Mouse (Mus musculus) mouse embryonic stem cell (cell line): Measurements from ENCODE around the gene Dynlt1f.
"Not testable (repeated sequence)": the region's sequence is repeated elsewhere in the genome, so short reads cannot be mapped to it uniquely, and the experiment has no call there.

Source experiments
- in situ Hi-C, 2 experiments: fragments of 300-500 bp; cut with MboI; formaldehyde crosslinking; loops; 1 replicate in 1 of 2; 3 replicates in 1 of 2; pipeline ENCODE4 v1.14.3; 2019 to 2020; ENCODE audit warnings: low sequenced_read_pairs in 2 of 2, low pct_unique_long_range_greater_than_20kb in 1 of 2, mixed read lengths in 1 of 2; ENCODE audit not compliant: unreplicated experiment in 1 of 2

Gene Dynlt1f

DNA sequence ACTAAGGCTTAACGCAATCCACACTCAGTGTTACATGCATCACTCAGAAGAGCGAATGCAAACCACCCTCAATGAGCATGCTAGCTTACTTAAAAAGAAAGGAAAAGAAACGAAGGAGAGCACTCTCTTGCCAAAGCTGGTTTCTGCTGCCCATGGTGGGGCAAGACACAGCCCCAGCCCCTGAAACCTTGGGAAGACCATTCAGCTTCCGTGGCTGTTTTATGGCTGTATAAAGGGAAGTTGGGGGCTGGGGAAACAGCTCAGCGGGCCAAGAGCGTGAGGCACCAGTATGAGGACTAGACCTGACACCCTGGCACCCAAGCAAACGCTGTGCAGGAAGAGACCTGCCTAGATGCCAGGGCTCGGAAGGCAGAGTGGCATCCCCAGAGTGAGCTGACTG is 17.3 kb downstream of the Dynlt1f start:
- in situ Hi-C loops: not testable (repeated sequence)

DNA sequence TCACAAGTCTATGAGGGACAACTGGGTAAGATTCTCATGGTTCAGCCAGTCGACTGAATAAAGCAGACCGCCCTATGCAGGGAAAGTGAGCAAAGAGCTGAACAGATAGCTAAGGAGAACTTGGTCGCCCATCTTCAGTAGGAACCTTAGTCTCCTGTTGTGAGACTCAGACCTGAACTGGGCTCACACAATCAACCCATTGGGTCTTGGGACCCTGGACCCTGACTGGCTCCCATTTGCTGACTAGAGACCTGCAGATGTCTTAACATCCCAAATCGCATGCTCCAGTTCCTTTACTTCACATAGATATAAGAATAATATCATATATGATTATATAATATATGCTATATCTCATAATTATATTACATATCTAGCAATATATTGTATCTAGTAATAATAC is 18.3 kb downstream of the Dynlt1f start:
- in situ Hi-C loops: not testable (repeated sequence)

DNA sequence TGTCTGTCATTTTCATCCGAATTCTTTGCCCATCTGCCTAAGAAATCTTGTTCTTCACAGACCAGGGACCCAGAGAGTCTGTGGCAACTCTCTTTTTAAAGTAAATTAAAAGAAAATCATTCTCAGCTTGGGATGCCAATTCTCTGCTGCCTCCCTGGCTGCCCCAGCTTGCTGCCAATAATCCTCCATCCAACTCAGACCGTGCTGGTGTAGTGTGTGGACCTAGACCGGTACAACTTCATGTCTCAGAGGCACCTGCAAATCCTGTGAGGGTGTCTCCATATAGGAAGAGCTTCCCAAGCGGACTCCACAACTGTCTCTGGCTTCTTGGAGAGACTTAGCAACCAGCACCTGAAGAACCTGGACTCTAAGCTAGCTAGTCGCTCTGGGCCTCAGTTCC is 18.8 kb downstream of the Dynlt1f start:
- in situ Hi-C loops: no loop called here

DNA sequence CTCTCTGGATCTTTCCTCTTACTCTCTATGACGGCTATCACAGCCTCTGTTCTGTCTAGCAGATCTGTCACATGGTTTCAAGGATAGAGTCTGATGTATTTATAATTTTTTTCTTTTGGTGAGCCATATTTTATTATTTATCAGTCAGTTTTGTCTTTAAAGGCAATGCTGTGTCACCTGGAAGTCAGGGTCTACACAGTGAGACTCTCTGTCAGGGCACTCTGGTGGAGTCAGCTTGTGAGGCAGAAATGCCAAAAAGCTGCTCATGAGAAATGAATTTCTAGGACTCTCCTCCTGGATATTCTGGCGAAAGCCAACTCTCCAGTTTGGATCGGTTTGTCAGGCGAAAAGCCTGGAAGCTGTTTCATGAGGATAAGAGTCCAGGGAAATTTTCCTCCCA is 19.9 kb downstream of the Dynlt1f start:
- in situ Hi-C loops: not testable (repeated sequence)

DNA sequence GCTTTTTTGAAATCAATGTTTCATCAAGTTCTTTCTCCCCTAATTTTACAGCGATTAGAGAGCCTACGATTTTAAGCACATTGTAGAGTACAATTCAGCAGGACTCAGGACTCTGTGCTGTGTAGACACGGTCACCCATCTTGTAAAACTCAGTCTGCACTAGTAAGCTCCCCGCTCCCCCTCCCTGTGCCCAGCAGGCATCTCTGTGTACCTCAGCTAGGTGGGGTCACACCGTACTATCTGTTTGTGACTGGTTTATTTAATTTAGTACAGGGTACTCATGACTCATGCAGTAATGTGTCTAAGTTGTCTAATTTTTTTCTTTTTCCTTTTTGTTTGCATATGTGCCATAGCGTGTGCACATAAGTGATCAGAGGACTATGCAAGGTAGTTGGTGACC is 22.9 kb downstream of the Dynlt1f start:
- in situ Hi-C loops: not testable (repeated sequence)

DNA sequence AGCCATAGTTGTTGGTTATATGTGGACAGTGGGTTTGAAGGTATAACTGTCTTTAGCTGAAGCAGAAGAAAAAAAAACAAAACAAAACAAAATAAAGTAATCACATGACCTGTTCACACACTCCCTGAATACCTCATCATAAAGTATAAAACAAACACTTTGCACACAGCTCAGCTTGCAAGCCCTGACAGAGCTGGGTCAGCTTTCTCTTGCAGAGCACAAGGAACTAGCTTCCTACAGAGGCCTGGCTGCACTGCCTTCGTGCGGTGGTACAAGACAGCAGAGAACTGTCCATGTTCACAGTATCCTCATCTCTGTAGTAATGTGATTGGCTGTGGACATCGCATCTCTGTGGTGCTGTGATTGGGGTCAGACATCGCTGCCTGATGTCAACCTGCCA is 25.3 kb downstream of the Dynlt1f start:
- in situ Hi-C loops: not testable (repeated sequence)

DNA sequence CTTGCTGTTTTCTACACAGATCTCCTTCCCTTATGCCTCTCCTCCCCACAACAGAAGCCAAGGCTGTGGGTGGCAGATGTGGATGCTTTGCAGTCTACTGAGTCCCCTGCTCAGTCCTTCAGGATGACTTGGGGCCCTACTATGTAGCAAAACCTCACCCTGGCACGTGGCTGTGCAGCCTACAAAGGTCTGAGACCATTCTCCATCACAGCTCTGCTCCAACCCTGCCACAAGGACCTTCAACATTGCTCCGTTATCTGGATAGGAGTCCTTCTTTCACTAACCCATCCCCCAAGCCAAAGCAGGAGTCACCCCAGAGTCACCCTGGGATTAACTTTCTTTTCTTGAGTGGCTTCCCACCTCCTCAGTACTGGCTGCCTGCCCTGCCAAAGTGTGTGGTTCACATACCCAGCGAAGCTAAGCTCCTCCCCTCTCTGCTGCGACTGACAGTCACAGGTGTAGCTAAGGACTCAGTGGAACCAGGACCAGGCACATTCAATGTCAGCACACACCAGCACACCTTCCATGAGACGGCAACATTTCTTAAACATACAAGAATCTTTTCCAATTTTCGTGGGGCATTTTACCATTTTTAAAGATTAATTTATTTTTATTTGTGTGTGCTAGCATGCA is 30.7 kb downstream of the Dynlt1f start:
- in situ Hi-C loops: not testable (repeated sequence)

DNA sequence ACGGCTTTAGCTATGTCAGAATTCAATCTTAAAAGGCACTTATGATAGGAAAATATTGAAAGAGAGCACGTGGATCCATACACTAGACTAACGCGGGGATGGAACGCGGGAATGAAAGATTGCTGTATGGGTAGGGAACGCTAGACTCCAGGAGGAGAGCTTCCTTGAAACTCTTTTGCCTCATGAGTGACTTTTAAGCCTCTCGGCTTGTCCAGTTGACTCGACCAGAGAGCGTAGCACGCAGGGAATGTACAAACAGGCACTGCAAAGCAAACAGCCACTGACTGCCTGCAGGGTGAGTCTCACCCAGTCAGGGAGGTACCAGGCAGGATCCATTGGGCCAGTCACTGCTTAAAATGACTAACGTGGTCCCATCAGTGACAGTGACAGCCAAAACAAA is 33.7 kb downstream of the Dynlt1f start:
- in situ Hi-C loops: not testable (repeated sequence)

DNA sequence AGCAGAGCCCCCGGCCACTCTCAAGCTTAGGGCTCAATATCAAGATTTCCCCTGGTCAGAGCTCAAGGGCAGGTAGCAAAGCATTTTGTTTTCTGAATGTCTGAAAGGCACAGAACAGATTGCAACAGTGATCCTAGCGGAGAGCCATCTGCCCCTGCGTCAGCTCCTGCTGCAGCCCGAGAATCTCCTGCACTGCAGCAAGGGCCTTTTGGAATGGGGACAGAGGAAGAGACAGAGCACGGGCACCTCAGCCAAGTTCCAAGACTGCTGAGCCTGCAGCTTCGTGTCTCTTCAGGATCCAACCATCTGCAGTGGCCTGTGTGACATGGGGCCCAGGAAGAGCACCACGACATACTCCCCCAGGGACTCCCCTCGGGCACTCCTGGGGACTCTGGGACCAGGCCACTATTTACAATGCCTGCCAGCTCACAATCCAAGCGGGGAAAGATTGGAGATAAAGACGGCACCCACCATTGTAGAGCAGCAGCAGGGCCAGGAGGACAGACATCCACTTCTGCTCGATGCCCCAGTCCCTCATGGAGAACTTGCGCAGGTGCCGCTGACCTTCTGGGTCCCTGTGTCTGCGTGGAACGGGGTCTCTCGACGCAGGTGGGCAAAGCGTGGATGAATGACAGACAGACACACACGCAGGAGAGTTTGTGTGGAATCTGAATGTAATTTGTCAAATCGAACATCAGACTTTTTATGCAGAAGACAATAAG is 34.8 kb downstream of the Dynlt1f start:
- in situ Hi-C loops: not testable (repeated sequence)

DNA sequence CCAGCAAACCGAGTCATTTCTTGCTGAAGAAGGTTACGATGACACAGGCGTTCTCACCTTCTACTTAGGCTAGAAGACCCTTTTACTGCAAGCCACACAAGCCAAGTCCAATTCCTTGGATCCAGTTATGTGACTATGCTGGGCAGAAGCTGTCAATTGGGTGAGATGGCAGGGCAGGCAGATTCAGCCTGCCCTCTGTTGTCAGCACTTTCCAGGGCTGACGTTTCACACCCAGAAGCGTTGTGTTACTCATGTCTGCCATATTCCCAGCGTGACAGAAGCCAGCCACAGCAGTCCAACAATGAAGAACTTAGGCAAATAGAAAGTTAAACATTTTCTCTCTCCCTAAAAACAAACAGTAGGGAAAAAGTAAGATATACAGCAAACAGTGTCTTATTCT is 35.7 kb downstream of the Dynlt1f start:
- in situ Hi-C loops: not testable (repeated sequence)

DNA sequence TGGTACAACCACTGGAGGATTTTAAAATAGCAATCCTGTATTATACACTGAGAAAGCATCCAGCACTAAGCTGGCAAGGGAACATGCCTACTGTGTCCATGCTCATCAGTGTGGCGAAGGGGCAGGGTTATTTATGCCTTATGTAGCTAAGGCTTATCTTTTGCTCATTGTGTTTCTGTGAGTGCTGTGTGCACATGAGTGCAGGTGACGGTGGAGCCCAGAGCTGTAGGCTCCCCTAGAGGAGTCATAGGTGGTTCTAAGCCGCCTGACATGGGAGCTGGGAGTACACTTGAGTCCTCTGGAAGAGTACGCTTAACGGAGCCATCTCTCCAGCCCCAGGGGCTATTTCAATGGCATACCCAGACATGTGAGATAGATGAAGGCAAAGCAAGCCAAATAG is 36.4 kb downstream of the Dynlt1f start:
- in situ Hi-C loops: not testable (repeated sequence)

DNA sequence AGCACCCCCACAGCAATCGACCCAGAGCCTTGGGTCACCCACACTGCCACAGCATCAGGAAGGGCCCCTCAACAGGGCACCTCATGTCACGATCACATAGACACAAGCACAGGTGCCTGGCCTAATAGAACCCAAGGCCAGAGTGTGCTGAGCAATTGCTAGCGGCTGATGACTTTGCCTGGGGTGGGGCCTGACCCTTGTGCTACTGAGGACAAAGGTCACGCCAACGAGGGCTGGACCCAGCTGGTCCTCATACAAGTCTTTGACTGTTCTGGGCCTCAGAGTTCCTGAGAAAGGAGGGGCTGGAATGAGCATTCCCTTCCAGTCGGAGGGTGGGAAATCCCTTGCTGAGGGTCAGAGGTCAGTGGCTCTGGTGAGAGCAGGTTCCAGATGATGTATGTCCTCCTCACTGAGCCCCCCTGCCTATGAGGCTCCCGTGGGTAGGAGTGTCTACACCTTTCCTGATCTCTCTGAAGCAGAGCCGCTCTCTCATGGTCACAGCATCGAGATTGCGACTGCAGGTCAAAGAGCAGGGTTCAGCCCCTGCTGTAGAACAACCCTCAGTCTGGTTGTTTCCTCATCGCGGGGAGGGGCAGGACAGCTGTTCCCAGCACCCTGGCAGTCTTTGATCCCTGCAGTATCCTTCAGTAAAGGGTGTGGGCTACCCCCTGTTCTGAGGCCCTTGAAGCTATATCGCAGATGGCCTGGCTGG is 37.9 kb downstream of the Dynlt1f start:
- in situ Hi-C loops: not testable (repeated sequence)

DNA sequence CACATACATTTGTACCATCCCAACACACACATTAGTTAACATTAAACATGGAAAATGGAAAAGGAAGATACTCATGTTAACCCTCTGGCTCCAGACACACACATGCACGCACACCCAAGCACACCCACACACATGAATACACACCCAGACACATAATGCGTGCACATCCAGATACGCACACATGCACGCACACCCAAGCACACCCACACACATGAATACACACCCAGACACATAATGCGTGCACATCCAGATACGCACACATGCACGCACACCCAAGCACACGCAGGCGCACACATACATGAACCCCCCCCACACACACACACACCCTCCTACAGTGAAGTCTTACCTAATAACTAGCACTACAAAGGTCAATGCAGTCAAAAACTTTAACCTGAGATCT is 39.0 kb downstream of the Dynlt1f start:
- in situ Hi-C loops: not testable (repeated sequence)

DNA sequence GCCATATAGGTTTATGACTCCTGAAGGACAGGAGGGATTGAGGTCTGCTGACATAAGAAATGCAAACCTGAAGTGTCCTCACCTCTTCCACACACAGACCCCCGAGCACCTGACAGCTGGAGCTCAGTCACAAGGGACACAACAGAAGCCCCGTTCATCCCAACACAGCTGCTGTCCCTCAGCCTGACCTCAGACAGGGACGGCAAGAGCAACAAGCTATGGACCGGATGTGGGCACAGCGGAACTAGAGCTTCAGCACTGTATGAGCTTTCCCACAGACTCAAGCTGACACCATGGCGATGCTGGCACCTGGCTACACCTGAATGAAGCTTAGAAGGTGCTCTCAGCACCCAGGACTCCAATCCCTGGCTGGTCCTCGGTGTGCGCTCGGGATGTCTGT is 41.4 kb downstream of the Dynlt1f start:
- in situ Hi-C loops: not testable (repeated sequence)

DNA sequence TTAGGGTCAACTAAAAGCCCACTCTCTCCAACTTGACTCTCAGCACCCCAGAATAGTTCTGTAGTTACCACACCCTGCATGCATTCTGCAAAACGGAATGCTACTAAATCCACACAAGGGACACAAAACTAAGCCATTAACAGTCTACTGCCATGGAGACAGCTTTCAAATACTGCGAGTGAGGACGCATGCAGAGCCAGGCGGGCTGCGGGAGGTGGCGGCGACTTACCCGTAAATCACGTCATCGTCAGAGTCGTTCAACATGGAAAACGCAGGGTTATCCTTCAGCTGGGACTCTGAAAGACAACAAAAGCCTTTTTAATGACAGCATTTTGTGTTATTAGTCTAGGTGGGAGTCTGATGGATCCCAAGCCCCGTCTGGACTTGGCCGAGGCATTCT is 42.2 kb downstream of the Dynlt1f start:
- in situ Hi-C loops: not testable (repeated sequence)

DNA sequence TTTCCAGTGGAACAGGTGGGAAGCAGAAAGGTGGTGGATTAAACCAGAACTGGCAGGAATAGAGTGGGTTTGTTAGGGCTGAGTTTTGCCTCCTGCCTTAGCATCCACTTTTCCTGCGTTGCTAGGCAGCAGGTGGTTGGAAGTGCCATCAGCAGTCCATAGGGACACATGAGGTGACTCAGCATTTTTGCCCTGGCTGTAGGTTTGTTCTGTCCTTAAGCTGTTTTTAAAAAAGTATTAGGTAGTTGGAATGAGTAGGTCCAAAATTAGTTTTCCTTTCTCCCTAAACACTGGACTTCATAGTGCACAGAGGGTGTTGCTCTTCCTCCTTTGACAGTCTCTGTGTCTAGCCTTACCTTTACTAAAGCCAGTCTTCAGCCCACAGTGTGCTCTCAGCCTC is 50.4 kb downstream of the Dynlt1f start:
- in situ Hi-C loops: not testable (repeated sequence)

DNA sequence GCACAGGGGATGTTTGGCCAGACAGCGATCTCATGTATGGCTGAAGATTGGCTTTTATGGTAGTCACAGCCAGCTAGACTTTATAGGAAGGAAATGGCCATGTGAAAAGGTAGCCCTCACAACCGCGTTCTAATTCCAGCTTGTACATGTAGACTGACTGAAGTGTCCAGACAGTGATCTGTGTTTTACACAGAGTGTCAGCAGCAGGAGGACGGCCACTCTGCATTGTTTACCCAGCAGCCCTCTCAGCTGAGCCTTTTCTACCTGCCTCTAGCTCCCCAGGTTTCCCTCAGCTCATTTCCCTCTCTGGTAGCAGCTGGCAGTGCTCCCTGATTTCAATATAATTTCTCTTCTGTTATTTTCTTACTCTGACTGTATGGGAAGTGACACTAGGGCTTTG is 53.5 kb downstream of the Dynlt1f start:
- in situ Hi-C loops: not testable (repeated sequence)

DNA sequence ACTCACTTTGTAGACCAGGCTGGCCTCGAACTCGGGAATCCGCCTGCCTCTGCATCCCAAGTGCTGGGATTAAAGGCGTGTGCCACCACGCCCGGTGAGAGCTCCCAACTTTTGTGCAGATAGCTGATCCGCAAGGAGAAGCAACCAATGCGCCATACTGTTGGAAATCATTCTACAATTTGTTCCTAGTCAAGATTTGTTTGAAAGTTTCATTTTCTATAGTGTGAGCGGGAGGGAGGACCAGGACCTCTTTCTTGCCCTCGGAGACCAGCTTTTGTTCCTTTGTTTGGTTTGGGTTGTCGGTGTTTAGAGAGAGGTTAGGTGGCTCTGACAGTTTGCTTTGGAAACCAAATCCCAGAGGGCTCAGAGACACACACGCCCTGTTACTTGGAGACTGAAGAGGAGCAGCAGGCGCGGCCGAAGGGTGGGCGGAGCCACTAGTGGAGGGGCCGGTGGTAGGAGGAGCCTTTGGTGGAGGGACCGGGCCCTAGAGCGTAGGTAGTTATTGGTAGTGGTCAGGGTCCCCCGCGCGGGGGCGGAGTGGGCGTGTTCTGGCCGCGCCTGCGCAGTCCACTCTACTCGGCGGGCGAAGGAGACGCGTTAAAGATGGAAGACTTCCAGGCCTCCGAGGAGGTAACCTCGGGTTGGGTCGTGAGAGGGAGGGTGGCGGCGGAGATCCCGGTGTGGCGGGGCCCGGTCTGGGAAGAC is 54.3 kb downstream of the Dynlt1f start, which contains the start of gene Dynlt1c:
Dynlt1c (plus strand) TSS at position 468 of the 708 bp plus-strand sequence.
- in situ Hi-C loops: not testable (repeated sequence)
